Mouse (Mus musculus) cerebral cortex, adult 2 months (tissue): ENCODE data around the gene Col1a2.

Experiments used
- WGBS: fragments of 180-500 bp; shearing (Covaris S2); methylation state at CpG from one replicate; pipeline ENCODE4 v1.1.7; 2018; 5-methylcytosine and 5-hydroxymethylcytosine counted together

The Col1a2 gene

DNA sequence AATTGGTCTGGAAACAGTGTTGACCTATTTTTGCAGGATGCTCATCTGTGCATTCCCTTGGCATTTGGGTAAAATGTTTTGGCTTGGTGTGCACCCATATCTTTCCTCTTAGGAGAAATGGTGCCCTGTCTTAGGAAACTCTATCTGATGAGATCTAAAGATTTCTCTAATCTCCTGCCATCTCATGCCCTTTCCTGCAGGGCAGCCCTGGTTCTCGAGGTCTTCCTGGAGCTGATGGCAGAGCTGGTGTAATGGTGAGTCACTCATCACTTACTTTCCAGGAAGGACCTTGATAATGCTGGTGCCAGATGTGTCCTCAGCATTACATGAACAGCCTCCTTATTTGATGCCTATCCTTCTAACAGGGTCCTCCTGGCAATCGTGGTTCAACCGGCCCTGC, 16.4 kb downstream of the Col1a2 start:
- WGBS = 90% methylated on average over 3 of the region's 3 CpGs

DNA sequence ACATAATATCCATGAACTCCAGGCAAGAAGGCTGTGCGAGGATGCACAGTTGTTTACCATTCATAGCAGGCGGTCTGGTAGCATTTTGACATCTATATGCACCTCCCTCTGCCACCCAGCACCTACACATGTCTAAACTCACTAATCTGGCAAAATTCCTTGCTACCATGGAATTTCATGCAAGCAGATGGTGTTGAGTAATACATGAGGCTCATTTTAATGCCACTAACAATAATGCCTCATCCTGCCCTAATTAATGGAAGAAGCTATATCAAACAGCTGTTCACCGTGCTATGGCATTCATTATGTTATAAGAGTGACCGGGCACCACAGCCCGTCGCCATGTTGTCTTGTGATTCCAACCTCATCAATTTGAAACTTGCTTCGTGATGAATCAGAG, 23.8 kb downstream of the Col1a2 start:
- WGBS = 77% methylated on average over 7 of the region's 7 CpGs

DNA sequence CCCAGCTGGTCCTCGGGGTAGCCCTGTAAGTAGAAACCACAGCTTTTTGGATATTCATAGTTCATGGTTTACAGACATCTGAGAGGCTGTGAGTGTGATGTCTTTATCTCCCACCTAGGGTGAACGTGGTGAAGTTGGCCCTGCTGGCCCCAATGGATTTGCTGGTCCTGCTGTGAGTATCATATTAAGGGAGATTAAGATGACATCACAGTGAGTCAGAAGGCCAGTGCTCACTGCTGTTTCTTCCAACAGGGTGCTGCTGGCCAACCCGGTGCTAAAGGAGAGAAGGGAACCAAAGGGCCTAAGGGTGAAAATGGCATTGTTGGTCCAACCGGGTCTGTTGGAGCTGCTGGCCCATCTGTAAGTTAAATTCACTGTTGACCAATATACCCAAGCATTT, 26.4 kb downstream of the Col1a2 start:
- WGBS = 87% methylated on average over 4 of the region's 4 CpGs

DNA sequence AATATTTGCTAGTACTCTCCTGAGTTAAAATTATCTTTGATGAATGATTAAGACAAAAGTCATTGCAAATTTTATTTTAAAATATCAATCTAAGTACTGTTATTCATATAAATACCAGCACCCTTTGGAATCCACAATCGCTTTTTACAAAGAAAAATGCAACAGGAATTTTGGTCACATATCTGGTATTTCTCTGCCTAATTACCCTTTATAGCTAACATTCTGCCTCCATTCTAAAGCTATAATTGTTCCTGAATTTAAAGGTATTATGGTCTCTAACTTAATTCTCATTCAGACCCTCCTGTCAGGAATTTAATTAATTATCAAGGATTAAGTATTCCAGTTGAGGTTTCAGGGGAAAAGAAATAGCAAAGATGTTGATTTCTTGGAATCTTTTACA, 28.3 kb downstream of the Col1a2 start:
- WGBS = 88% methylated on average over 1 of the region's 1 CpGs

DNA sequence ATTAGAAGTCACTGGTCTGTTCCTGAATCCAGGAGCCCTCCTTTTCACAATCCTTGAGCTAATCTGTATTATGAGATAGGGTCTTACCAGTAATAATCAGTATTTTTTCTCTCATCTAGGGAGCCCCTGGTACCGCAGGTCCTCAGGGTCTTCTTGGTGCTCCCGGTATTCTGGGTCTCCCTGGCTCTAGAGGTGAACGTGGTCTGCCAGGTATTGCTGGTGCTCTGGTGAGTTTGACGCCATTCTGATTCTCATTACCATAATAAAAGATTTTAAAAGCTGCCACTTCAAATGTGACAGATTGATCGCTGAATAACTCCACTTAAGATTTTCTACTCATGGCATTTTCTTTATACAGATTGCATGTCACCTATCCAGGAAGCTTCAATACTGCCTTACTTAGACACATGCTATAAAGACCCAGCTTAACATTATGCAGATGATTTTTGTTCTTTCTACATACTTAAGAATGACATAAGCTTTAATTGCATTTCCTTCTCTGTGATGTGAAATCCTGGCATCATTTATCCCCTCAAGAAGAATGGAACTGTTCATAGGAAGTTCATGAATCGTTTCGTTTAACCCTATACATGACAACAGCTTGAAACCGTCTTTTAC, 30.0 kb downstream of the Col1a2 start:
- 58% methylated on average over 8 of the region's 8 CpGs for WGBS

DNA sequence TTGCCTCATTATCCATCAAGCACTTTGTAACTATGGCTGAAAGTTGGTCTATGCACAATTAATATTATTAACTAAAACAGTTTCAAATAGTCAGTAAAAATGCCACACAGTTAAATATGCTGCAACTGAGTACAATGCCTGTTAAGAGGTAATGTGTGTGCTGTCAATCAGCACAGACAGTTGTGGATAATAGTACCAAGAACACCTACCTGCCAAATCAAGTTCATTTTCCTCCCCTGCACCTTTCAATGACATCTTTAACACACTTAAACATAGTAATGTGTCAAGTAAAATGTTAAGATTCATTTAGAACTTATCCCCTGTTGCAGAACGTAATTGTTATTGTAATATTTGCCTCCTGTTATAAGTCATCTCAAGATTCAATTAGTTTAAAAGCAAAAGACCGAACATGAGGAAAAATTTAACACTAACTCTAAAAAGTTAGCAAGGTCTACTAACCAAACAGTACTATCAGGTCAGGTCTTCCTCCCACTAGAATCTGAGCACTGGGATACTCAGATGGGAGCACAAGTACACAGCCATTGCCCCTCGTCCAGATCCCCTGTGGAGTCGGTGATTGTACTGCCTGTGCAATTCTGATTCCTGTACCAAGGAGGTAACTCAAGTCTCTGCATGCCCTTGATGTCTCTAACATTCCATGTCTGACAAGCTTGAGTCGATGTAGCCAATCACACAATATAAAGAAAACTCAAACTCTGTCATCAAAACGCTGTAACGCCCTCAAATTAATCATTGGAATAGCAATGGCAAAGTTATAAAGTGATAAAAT, 37.5 kb downstream of the Col1a2 start:
- 93% methylated on average over 7 of the region's 7 CpGs for WGBS

DNA sequence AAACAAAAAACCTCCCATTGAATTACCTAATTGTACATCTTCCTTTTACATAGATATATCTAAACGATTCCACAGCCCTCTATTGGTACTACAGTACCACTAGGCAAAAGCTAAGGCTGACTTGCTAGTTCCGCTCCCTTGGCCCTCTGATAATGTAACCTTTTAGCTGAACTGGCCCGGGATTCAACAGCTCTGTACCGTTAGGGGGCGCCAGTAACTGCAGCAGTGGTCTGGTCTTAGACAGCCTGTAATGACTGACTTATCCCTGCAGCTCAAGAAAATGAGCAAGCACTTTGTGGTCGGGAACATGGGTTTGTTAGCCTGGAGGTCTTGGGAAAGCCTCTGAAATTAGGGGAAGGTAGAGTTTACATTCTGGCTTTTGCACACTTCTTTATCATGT, 39.9 kb downstream of the Col1a2 start:
- 48% methylated on average over 6 of the region's 6 CpGs for WGBS

DNA sequence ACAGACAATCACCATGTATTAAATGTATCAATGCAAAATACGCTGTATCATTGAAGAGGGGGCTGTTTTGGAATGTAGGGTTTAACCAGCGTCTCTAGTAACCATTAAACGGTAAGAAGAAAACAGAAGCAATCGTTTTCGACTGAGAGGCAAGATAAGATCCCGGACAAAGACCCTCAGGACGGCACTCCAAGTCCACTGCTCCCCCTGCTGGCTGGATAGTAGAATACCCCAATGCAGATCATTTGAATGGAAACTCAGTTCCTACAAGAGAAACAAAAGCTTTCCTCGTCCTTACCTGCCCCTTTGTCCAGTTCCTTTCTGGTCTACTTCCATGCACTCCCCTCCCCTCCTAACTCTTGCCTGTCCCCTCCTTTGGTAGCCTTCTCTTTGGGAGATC, 41.1 kb downstream of the Col1a2 start:
- 33% methylated on average over 8 of the region's 8 CpGs for WGBS

DNA sequence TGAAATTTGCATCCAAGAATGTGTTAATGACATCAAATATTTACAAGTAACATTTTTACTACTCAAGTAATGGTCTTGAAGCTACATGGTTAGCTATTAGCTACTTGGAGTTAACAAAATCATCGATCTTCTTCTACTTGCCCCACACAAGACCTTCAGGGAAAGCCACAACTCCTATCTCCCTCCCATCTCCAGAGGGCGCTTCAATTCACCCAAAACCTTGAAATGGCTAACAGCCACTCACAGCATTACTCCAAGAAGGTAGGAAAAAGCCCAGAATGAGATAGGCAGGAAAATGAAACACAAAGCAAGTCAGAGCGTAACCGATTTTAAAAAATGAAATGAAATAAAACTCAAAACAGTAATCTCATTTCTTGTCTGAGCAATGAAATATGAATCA, 44.3 kb downstream of the Col1a2 start:
- 74% methylated on average over 4 of the region's 4 CpGs for WGBS

DNA sequence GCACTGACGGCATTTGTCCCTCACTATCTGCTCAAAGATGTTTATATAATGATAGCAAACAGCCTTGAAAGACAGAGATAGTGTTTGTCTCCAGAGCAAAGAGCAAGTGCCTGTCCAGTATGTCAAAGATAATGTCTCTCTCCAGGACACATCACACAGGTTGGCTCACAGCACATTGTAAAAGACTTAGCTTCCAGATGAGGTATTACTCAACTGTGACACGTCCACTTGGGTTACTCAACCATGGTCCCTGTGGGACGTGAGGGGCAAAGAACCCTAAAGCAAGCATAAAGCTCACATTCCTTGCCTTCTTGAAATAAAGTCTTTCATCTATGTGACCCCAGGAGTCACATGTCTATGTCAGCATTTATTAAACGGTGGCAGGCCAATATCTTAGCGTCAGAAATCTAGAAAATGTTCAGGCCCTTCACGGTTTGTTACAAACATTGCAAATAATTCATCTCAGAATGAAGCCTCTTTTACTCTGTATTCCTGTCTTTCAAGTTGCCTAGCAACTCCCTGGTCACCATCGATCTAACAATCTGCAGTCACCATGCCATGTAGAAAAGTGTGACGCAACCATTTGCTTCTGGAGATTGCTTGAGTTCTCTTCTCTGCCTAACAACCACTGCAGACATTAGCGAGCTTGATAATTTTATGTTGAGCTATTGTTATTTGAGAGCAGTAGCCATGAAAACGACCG, 45.4 kb downstream of the Col1a2 start:
- WGBS = 77% methylated on average over 11 of the region's 11 CpGs

DNA sequence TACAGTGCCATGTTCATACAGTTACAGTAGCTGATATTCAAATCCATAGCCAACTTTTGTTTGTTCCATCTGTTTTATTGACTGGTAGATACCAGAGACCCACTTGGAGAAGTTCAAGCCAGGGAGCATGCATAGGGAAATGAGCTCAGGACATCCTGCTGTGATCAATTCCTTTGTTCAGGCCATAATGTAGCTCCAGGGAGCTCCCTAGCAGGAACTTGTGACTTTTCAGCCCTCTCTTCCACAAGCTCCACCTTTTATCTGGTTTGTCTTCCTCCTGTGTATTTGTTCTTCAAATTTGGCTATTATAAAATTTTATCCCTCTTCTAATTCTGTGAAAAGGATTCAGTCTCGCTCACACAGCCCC, 45.9 kb downstream of the Col1a2 start:
- WGBS = 93% methylated on average over 1 of the region's 1 CpGs

DNA sequence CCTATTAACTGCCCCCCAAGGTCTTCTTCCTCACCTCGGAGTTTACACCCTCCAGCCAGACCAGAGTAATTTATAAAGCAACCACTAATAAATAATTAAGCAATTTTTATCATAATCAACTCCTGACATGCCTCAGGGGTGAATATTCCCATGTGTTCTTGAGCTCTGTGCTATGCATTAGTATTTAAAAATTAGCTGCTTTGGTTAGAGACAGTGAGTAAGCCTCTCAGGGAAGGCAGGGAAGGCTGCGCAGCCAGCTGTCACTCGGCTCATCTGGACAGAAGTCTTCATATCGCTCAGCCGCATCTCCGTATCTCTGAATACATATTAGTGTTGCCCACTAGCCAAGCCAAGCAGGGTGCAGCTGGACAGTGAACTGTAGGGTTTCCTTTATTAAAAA, 50.8 kb downstream of the Col1a2 start:
- 87% methylated on average over 6 of the region's 6 CpGs for WGBS

DNA sequence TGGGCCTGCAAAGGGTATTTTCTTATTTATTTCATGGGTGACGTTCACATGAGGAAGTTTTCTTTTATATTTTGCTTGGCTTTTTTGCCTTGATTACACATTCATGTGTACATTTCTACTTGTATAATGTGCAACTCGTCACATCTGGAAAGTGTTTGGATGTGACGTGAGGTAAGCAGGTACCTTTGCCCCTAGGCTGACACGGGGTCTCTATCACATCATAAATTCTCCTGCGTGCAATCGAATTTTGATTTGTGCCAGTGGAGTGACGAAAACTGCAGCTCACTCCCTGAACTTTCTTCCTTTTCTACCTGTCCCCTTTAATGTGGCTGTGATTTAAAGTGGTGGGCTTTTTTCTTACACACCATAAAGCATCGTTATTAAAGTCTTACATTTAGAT, 52.5 kb downstream of the Col1a2 start:
- WGBS = 83% methylated on average over 8 of the region's 8 CpGs

DNA sequence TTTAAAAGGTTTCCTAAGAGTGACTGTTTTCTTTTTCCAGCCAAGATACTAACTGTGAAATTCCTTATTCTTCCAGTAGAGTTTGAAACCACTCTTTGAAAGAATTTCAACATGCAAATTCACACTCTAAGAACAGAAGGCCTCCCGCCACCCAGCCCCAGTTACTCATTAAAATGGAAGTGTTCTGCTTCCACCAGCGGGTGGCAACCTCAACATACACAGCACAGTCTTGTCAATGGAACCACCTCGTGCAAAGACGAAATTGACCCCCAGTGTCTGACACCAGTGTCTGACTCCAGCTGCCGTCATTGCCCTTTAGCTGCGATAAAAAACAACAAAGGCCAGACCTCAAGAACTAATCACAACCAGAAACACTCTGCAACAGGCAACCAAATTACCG, 53.1 kb downstream of the Col1a2 start:
- 25% methylated on average over 7 of the region's 7 CpGs for WGBS

DNA sequence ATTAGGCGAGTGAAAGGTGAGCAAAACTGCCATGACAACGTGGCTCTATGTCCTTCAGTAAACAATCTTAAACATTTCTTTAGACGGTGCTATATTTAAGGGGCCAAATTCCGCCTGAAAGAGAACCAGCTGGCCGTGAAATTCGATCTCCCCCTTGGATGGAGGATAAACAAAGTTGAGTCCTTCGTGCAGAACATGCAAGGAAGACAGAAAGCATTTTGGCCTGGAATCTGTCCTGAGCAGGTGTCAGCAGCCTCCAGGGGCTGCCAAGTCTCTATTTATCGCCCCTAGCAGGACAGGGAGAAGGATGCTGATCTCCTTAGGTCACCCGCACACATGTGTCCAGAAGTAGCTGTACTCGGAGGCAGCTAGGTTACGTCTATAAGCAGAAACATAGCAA, 56.5 kb downstream of the Col1a2 start:
- 69% methylated on average over 11 of the region's 11 CpGs for WGBS

DNA sequence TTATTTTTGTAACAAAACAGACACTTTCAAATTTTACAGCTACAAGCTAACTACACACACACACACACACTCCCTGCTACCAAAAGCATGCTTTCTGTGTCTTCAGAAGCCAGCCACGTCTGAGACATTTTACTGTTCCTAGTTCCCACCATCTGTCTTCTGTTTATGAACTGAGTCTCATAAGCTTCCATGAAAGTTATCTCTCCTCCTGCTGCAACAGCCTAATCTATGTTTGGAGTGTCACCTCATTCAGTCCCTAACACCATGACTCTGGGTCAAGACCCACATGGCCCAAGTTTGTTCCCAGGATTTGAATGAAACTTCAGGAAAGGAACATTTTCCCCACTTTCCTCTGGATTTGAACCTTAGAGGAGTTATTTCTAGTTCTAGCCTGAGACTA, 57.8 kb downstream of the Col1a2 start:
- 55% methylated on average over 1 of the region's 1 CpGs for WGBS

DNA sequence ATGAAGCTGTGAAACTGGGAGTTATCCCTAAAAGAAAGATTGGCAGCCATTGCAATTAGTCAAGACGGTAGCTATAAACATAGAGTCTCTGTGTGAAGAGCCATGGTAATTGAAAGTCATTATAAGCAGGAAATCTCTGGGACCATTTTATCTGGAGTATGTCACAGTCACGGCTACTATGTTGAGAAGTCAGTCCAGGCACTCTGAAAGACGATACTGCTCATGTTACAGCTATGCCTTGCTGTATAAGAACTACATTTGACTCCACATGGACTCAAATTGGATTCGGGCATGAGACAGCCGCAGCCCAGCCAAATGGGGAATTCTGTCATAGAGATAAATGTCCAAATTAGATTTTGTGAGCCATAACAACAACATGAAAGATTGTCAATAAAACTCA, 58.9 kb downstream of the Col1a2 start:
- 85% methylated on average over 5 of the region's 5 CpGs for WGBS

DNA sequence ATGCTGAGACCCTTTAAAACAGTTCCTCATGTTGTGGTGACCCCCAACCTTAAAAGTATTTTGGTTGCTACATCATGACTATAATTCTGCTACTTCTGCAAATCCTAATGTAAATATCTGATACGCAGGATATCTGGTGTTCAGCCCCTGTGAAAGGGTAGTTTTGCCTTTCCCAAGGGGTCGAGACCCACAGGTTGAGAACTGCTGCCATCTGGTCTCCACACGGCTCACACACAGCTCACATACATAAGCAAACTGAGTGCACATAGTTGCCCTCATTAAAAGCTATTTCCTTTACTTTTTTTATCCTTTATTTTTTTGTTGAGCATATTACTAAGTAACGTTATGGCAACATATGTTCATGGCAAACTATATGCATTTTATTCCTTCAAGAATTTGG, 65.8 kb downstream of the Col1a2 start:
- WGBS = 85% methylated on average over 4 of the region's 4 CpGs

DNA sequence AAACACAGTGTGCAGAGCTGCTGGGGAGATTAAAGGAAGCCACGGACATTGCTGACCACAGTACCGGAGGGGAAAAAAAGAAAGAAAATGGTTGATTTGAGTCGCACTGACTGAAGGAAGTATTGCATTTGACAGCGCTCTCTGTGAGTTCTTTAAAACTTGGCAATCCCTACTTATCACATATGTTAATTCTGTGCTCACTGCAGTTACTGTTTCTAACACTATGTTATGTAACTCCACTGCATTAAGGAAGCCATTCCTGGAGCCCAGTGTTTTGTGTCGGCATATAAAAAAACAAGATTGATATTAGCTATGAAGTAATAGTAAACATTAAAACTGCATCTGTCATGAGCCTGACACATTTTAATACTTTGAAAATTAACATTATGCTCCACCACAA, 73.1 kb downstream of the Col1a2 start:
- WGBS = 49% methylated on average over 5 of the region's 5 CpGs

DNA sequence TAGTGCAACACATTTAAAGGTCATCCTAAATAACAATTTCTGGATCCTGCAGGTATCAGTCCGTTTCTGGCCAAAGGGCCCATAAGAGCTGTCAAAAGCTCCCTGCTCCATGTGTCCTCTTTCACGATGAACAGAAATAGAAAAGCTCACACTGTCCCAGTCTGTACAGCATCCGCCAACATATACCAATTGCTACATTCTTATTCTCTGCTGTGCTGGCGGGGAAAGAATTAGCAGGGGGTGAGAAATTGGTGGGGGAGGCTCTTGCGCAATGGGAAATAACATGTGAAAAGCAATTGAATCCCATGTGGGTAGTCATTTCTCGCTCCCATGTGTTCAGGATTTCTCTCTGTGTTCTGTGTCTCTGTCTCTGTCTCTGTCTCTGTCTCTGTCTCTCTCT, 73.7 kb downstream of the Col1a2 start:
- WGBS = 66% methylated on average over 6 of the region's 6 CpGs

DNA sequence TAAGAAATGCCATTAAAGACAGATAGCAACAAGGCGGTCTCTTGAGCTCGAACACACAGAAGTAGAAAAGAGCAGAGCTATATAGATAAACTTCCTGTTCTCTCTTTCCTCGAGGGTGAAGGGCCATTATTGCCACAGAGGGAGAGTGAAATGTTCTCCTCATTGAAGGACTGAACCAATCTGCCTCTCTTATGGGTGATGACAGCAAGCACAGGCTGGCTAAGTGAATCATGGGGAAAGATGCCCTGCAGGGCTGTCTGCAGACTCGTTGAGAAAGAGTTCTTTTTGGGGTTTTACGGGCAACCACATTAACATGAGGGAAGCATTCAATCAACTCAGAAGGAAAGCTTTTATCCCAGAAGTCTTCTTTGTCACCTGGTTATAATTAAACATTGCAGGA, 75.0 kb downstream of the Col1a2 start:
- 76% methylated on average over 5 of the region's 5 CpGs for WGBS

DNA sequence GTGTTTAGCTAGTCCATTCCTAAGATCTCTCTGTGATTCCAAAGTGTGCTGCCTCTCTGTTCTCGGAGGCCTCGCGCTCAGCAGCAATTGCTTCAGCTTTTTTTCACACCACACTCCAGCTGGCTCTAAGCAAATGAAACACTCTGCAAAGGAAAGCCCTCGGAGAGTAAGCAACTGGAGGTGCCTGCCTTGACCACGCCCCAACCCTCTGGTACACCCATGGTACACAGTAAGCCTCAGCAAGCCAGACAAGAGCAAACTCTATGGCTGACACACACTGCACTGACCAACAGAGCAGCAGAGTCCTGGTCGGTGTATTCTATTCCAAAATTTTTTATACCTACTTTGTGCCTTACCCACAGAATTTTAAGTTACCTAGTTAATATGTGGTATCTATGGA, 78.9 kb downstream of the Col1a2 start:
- WGBS = 45% methylated on average over 6 of the region's 6 CpGs

DNA sequence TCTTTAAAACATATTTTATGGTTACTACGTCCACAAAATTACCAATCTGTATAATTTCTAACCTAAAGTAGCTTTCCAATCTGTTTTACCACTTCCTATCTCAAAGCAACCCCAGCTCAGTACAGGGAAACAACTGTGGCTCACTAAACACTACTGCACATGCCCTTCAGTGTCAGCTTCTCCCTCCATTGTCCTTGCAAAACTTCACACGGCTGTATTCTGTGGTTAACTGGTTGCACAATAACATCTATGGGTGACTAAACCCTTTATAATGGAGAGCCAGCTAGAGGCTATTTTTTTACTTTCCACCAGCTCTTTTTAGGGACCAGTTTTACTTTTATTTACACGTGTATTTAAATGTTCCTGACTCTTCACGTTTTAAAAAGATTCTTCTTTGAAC, 83.3 kb downstream of the Col1a2 start:
- WGBS = 60% methylated on average over 4 of the region's 4 CpGs
